Mouse (Mus musculus): ENCODE measurements around the gene Gm21987. TPM values are rescaled to one million over a fixed set of nuclear protein-coding genes. Genes with fewer than 3 reads are reported as not detected.

Gm21987 gene
- total and polyA plus RNA-seq, 2 experiments from 2014 or later: not detected

DNA sequence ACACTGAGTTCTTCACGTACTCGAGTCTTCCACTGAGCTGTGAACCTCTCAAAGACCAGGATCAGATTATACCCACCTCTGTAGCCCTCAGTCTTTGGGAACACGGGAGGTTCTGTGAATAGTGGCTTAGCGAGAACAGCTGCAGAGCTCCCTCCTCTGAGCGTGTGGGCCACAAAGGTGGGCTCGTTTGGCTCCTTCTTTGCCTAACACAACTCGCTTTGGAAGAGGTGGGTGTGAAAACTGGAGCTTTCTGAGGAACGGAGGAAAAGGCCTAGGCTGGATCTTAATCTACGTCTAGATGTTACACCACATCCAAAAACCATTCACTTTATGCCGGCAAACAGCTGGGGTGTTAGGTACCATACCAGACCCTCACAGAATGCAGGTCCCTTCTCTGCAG, 18.6 kb downstream of the Gm21987 start:
- Histone ChIP-seq H3K4me2 (ENCODE audit: low read depth, low read length, poor library complexity, severe bottlenecking) (no peak overlapping the region), H3K4me3 (ENCODE audit: low read depth, low read length) (no peak overlapping the region), H3K4me1 (ENCODE audit: insufficient read depth, low read length) (no peaks in the 10 kb centered on the region), H3K36me3 (ENCODE audit: insufficient read depth, low read length) (no peaks in the 10 kb centered on the region), H3K27ac (ENCODE audit: low read depth, low read length) (no peak overlapping the region), H3K9me3 (ENCODE audit: low read length) (no peaks in the 10 kb centered on the region), H3K9ac (replicated peaks; ENCODE audit: low read length, poor library complexity, severe bottlenecking) (no peak overlapping the region), H3K27me3 (ENCODE audit: insufficient read depth, low read length) (no peaks in the 10 kb centered on the region)
- ATAC-seq (ENCODE audit: low FRiP score): no peak
- no peak for DNase-seq (ENCODE audit: low spot score)
- WGBS: 85% methylated on average over 10 of the region's 10 CpGs
- TF ChIP-seq CTCF (IDR thresholded peaks at IDR 0.05): no peak

DNA sequence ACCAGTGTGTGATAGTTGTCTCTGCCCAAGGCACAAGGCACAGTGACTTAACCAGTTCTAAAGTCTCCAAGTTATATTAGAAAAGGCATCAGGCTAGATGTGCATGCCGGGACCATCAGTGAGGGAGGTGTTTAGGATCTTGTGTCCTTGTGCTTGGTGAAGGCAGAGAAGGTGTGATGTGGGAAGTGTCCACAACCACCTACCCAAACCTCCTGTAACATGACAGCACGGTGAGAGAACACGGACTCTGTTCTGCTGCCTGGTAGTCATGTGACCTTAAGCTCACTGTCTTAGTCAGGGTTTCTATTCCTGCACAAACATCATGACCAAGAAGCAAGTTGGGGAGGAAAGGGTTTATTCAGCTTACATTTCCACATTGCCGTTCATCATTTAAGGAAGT, 19.4 kb downstream of the Gm21987 start:
- TF ChIP-seq CTCF (IDR thresholded peaks at IDR 0.05): no peak
- no peak overlapping the region for H3K4me3 ChIP-seq (ENCODE audit: low read depth, low read length)
- no peaks in the 10 kb centered on the region for H3K9me3 ChIP-seq (ENCODE audit: low read length)
- DNase-seq (ENCODE audit: low spot score): no peak
- no peaks in the 10 kb centered on the region for H3K36me3 ChIP-seq (ENCODE audit: insufficient read depth, low read length)
- 83% methylated on average over 4 of the region's 4 CpGs for WGBS
- no peaks in the 10 kb centered on the region for H3K27me3 ChIP-seq (ENCODE audit: insufficient read depth, low read length)
- H3K27ac ChIP-seq (ENCODE audit: low read depth, low read length): no peak overlapping the region
- no peaks in the 10 kb centered on the region for H3K4me1 ChIP-seq (ENCODE audit: insufficient read depth, low read length)
- no peak for ATAC-seq (ENCODE audit: low FRiP score)
- no peak overlapping the region for H3K9ac ChIP-seq (replicated peaks; ENCODE audit: low read length, poor library complexity, severe bottlenecking)
- H3K4me2 ChIP-seq (ENCODE audit: low read depth, low read length, poor library complexity, severe bottlenecking): no peak overlapping the region

DNA sequence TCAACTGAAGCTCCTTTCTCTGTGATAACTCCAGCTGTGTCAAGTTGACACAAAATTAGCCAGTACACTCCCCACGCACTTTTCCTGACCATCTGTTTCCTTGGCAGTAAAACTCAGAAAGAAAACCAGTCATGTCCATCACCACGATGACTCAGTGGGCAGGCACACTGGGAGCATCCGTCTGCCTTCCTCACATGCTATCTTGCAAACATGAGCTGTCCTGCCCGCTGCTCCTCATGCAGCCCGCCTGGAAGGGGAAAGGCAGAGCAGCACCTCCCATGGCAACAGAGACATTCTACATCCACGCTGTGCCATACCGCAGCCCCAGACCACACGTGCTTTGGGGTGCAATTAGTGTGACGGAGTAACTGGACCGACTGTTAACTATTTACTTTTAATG, 21.5 kb downstream of the Gm21987 start:
- ATAC-seq (ENCODE audit: low FRiP score) (no peak), DNase-seq (ENCODE audit: low spot score) (peak; percentile 21)
- H3K4me1 ChIP-seq (ENCODE audit: insufficient read depth, low read length): no peaks in the 10 kb centered on the region
- H3K9me3 ChIP-seq (ENCODE audit: low read length): no peaks in the 10 kb centered on the region
- H3K27ac ChIP-seq (ENCODE audit: low read depth, low read length): no peak overlapping the region
- no peaks in the 10 kb centered on the region for H3K27me3 ChIP-seq (ENCODE audit: insufficient read depth, low read length)
- no peak overlapping the region for H3K9ac ChIP-seq (replicated peaks; ENCODE audit: low read length, poor library complexity, severe bottlenecking)
- no peak overlapping the region for H3K4me2 ChIP-seq (ENCODE audit: low read depth, low read length, poor library complexity, severe bottlenecking)
- WGBS: 68% methylated on average over 10 of the region's 10 CpGs
- no peak overlapping the region for H3K4me3 ChIP-seq (ENCODE audit: low read depth, low read length)
- no peaks in the 10 kb centered on the region for H3K36me3 ChIP-seq (ENCODE audit: insufficient read depth, low read length)
- TF ChIP-seq CTCF (IDR thresholded peaks at IDR 0.05): no peak

DNA sequence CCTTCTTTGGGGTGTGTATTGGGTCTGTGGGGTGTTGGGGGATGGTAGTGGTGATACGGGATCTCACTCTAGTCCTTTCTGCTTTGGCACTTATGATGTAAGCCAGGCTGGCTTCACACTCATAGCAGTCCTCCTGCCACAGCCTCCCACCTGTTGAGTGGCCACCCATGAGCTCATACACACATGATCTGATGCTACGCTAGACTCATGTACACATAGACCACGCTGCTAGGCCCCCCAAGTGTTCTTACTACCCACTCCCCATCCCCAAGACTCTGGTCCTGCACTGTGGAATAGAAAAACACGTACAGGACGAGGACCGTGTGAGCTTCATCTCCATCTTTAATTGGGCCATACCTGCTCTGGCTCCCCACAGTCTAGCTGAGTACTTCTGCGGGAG, 22.2 kb downstream of the Gm21987 start:
- H3K4me1 ChIP-seq (ENCODE audit: insufficient read depth, low read length): no peaks in the 10 kb centered on the region
- 81% methylated on average over 7 of the region's 7 CpGs for WGBS
- H3K9ac ChIP-seq (replicated peaks; ENCODE audit: low read length, poor library complexity, severe bottlenecking): no peak overlapping the region
- DNase-seq (ENCODE audit: low spot score) (no peak), ATAC-seq (ENCODE audit: low FRiP score) (no peak)
- H3K4me3 ChIP-seq (ENCODE audit: low read depth, low read length): no peak overlapping the region
- no peaks in the 10 kb centered on the region for H3K9me3 ChIP-seq (ENCODE audit: low read length)
- H3K27me3 ChIP-seq (ENCODE audit: insufficient read depth, low read length): no peaks in the 10 kb centered on the region
- no peak overlapping the region for H3K4me2 ChIP-seq (ENCODE audit: low read depth, low read length, poor library complexity, severe bottlenecking)
- no peak for TF ChIP-seq CTCF (IDR thresholded peaks at IDR 0.05)
- H3K36me3 ChIP-seq (ENCODE audit: insufficient read depth, low read length): no peaks in the 10 kb centered on the region
- no peak overlapping the region for H3K27ac ChIP-seq (ENCODE audit: low read depth, low read length)

DNA sequence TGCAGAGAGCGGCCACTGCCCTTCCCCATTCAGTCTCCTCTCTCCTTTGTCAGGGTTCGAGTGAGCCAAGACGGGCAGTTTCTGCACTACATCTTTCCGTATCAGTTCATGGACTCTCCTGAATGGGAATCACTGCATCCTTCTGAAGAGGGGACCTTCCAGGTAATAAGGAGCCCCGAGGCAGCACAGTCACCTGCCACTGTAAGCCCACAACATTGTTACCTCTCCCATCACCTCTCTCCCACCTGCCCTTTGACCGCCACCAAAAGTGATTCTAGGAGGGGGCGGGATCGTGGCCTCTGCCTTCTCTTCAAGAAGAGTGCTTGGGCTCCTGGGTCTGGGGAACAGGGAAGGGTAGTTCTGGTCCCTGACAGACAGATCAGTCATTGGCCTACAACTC, 22.6 kb downstream of the Gm21987 start:
- Histone ChIP-seq H3K4me1 (ENCODE audit: insufficient read depth, low read length) (no peaks in the 10 kb centered on the region), H3K9me3 (ENCODE audit: low read length) (no peaks in the 10 kb centered on the region), H3K9ac (replicated peaks; ENCODE audit: low read length, poor library complexity, severe bottlenecking) (no peak overlapping the region), H3K27ac (ENCODE audit: low read depth, low read length) (no peak overlapping the region), H3K4me3 (ENCODE audit: low read depth, low read length) (no peak overlapping the region), H3K27me3 (ENCODE audit: insufficient read depth, low read length) (no peaks in the 10 kb centered on the region), H3K36me3 (ENCODE audit: insufficient read depth, low read length) (no peaks in the 10 kb centered on the region), H3K4me2 (ENCODE audit: low read depth, low read length, poor library complexity, severe bottlenecking) (no peak overlapping the region)
- WGBS: 90% methylated on average over 8 of the region's 8 CpGs
- DNase-seq (ENCODE audit: low spot score) (no peak), ATAC-seq (ENCODE audit: low FRiP score) (no peak)
- no peak for TF ChIP-seq CTCF (IDR thresholded peaks at IDR 0.05)

DNA sequence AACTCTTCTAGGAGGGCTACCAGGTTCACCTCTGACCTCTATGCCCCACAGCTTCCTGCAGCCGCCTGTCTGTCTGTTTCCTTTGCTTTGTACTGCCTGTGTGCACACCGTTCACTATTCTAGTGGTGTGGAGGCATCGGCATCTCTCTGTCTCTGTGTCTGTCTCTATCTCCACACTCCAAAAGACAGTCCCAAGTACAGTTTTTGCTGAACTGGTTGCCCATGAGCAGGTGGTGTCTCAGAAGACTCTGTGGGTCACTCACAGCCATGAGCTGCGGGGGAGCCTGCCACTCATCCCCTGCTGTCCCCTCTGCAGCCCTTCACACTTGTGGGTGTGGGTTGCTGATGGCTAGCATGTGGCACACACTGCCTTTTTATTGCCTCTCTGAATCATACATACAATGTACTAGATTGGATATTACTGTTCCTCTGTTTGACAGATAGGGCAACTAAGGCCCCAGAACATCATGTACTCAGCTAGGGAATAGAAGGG, 23.2 kb downstream of the Gm21987 start:
- H3K27ac ChIP-seq (ENCODE audit: low read depth, low read length): no peak overlapping the region
- no peak for TF ChIP-seq CTCF (IDR thresholded peaks at IDR 0.05)
- no peaks in the 10 kb centered on the region for H3K9me3 ChIP-seq (ENCODE audit: low read length)
- H3K4me2 ChIP-seq (ENCODE audit: low read depth, low read length, poor library complexity, severe bottlenecking): no peak overlapping the region
- H3K4me1 ChIP-seq (ENCODE audit: insufficient read depth, low read length): no peaks in the 10 kb centered on the region
- 82% methylated on average over 4 of the region's 4 CpGs for WGBS
- H3K9ac ChIP-seq (replicated peaks; ENCODE audit: low read length, poor library complexity, severe bottlenecking): no peak overlapping the region
- ATAC-seq (ENCODE audit: low FRiP score): no peak
- H3K27me3 ChIP-seq (ENCODE audit: insufficient read depth, low read length): no peaks in the 10 kb centered on the region
- H3K4me3 ChIP-seq (ENCODE audit: low read depth, low read length): no peak overlapping the region
- DNase-seq (ENCODE audit: low spot score): no peak
- H3K36me3 ChIP-seq (ENCODE audit: insufficient read depth, low read length): no peaks in the 10 kb centered on the region

All from midbrain, postnatal 0 days (tissue).